Mouse (Mus musculus) WW6 (cell line): Measurements from ENCODE around the gene Ppp1r1a.

Experiments
- DNase-seq: peaks from one replicate; pipeline ENCODE4 v3.0.0-alpha.2; 2013; ENCODE audit warnings: low read depth, low spot score

Ppp1r1a gene

DNA sequence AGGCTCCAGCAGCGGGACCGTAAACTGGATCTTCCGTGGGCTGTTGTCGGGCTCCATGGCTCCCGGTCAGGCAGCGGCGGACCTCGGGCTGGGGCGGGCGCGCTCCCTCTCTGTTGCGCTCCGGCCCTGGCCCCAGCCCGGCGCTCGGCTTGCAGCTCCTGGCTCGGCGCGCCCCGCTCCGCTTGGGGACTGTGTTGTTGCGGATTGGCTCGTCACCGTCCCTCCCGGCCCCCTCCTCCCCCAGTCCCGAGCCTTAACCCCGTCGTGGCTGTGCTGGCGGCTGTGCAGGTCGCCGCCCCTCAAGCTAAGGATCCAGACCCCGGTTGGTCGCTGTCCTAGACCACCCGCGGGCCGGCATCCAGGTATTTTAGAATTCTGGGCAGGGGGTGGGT, at the start of gene Ppp1r1a:
Gene Ppp1r1a (minus strand): TSS at position 182 of the 392 bp plus-strand sequence.
- no peak for DNase-seq

GRCm38 (mm10) chr15:103585876-103586275, 48.1 kb upstream of the Ppp1r1a start:
- DNase-seq, result no peak

DNA sequence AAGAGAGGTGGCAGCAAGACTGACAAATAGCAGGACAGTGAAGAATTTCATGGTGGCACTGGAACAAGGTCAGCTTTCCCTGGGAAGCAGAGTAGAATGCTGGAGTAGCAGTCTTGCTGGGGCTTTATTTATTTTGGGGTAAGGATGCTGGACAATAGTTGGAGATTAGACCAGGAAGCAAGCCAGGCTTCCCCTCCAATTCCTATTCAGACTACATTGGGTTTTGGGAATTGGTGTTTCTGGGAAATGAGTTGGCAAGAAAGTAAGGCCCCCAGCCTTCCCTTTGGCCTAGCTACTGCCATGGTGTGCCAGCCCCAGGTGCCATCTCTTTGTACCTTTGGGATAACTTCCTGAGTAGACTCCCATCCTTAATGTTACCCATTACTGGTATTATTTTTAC, 27.2 kb upstream of the Ppp1r1a start, which contains the start of gene Glycam1:
Gene Glycam1 (minus strand): TSS at position 101 of the 400 bp plus-strand sequence.
- no peak for DNase-seq

DNA sequence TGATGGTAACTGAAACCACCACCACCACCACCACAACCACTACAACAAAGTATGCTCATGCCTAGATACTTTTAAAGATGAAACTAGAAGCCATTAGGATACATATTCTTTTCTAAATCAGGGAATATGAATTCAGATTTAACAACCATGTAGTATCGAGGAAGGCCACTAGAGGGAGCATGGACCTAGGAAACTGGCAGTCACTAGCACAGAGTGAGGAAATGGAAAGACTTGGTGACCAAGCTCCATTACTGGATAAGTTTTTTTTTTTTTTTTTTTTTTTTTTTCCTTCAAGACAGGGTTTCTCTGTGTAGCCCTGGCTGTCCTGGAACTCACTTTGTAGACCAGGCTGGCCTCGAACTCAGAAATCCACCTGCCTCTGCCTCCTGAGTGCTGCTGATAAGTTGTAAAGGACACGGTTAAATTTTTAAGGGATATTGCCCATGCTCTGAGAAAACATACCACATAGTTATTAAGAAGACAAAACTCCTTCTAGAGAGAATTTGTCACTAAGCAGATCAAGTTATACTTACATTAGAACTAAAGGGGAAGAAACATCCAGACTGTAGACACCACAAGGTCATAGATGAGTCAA, 14.4 kb upstream of the Ppp1r1a start:
- no peak for DNase-seq

DNA sequence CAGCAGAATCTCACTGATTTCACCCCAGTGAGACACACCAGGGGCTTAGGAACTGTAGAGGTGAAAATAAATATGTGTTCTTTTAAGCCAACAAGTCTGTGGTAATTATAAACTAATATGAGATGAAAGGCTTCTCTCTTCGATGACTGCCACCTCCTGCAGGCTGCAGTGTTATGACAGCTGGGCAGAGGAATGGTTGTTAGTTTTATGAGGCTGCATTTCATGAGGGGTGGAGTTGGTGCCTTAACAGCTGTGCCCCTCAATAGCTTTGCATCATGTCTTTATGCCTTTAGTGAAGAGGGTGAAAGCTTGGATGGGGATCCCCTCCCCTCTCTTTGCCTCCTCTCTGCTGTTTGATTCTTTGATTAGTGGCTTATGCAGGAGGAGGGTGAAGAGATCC, 13.2 kb upstream of the Ppp1r1a start:
- DNase-seq, result no peak

GRCm38 (mm10) chr15:103549475-103549874, 11.7 kb upstream of the Ppp1r1a start:
- no peak for DNase-seq

DNA sequence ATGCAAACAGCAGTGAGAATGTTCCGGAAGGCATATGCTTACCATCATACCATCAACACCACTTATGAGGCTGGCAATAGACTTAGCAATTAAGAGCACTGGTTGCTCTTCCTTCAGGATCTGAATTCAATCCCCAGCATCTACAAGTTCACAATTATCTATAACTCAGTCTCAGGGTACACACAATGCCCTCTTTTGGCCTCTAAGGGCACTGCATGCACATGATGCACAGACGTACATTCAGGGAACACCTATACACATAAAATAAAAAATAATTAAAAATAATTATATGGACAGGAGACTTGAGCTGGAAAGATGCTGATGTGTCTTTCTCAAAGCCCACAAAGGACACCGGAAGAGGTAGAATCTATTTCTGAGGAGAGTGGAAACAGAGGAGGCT, 10.2 kb upstream of the Ppp1r1a start:
- no peak for DNase-seq

GRCm38 (mm10) chr15:103542526-103542925, 4.7 kb upstream of the Ppp1r1a start:
- DNase-seq, result no peak

DNA sequence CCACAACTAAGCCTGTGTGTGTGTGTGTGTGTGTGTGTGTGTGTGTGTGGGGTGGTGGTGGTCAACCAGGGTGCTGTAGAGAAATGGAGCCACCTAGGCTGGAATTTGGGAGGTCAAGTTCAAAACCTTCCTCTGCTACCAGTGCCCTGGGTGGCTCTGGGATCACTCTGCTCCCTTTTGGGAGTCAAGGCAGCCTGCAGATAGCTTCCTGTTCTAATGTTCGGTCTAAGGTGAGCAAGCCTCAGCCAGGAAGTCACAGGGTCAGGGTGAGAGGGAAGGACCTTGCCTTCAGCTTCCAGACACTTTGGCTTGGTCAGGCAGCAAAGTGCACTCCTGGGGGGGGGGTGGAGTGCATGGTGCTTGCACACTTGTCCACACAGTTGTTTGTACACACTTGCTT, 2.8 kb upstream of the Ppp1r1a start:
- DNase-seq, result no peak

DNA sequence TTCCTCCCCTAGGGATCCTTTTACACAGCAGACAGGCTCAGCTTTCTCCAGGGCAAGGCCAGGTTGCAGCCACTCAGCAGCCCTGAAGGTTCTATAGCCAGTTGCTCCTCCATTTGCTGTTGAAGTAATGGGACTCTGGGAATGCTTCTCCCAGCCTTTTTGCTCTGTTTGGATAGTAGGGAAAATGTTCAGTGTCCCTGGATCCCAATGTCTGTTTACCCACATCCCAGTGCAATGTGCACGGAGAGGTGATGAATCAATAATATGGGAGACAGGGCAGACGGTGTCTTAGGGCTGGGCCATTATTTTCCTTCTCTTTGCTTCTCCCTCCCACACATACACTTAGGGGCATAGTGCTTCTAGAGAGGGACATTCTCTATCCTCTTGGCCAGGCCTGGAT, 1.5 kb upstream of the Ppp1r1a start:
- DNase-seq, result no peak

DNA sequence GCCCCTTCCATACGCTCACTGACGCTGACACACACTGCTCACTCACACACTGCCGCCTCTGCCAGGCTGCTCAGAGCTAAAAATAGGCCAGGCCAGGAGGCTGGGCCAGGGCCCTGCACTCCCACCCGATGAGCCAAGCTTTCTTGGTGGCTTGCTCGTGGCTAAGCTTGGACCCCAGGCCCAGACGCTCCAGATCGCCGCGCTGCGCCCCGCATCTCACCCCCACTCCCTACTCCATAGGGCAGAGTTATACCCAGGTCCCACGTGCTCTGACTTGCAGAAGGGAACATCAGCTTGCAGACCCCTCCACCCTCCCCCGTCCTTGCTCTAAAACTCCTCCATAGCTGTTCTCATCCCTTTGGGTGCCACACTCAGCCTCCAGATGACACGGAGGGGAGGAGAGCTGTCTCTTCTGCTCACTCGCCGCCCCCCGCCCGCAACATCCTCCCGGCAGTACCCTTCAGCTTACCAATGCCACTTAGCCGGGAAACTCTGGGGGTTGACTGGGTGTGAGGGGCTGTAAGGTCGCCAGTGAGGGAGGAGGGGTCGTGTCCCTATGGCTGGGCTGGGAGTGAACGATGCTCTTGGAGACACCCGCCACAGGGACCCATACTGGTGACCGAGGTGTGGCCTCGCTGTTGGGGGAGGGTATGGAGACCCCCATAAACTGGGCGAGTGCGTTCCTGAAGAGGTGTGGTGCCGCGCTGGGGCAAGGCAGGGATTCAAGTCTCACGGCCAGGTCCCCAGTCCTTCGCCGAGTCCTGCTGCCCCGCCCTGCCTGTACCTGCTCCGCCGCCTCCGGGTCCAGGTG, 587 bp downstream of the Ppp1r1a start:
- no peak for DNase-seq

DNA sequence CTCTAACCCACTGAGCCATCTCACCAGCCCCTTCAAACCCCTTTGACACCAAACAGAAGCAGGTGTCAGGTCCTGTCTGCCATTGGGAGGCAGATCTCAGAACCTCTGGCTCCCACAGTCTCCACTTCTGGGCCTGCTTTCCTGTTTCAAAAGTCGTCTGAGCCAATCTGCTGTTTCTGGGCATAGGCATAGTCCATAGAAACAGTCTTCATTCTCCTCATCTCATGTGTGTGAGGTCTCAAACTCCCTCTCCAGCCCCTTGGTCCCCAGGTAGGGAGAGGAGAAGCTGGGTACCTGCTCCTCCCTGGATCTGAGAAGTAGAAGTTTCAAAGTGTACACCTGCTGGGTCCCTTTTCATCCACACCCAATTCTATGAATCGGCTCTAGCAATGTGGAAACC, 1.3 kb downstream of the Ppp1r1a start:
- no peak for DNase-seq

GRCm38 (mm10) chr15:103535786-103536185, 2.0 kb downstream of the Ppp1r1a start:
- DNase-seq, result no peak

- no peak for DNase-seq
These were observed 2.8 kb downstream of the Ppp1r1a start for GRCm38 (mm10) chr15:103535030-103535429.

- no peak for DNase-seq
These were observed 3.7 kb downstream of the Ppp1r1a start for GRCm38 (mm10) chr15:103534054-103534620.

DNA sequence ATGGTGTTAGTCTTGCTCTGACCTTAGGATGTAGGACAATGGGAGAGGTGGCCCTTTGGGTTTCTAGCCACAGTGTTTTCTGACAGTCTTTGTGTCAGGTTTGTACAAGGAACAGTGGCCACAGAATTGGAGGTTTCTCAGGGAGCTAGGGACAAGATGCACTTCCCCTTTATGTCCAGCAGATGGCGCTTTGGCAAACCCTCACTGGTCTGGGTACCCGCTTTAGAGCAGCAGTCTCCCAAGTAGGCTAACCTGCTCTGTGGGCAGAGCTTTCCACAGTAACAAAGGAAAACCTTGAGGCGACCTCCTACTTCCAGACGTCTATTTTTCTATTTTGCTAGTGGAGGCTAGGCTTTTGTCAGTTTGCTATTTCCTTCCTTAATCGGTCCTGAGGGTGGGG, 7.4 kb downstream of the Ppp1r1a start:
- no peak for DNase-seq

- DNase-seq, result no peak
These were observed 14.6 kb downstream of the Ppp1r1a start for GRCm38 (mm10) chr15:103523156-103523555.

DNA sequence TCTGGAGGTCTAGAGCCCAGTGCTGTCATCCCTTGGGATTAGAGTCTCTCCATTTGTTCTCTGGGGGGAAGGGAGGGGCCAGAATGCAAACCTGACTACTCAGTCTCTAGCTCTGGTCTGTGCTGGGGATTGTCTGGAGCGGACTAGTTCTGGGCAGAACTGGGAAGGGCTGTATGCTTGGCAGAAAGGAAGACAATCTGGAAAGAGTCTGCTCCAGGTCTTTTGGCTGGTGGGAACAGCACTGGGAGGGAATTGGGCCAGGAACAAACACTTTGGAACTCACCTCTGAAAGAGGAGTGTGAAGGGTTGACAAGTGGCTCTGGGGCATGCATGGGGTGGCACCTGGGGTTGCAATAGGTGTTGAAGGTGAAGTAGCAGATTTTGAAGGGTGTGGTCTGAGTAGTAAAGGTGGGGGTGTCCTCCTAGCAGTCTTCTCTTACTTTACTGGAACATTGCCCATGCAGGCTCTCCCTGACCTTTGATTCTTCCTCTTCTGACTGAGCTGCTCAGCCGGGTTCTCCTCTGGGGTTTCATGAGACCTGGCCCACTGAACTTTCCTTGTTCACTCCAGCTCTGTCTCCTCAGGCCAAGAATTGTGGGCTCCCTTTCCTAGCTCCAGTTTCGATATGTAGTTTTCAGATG, 15.2 kb downstream of the Ppp1r1a start:
- no peak for DNase-seq

GRCm38 (mm10) chr15:103519386-103520378, 18.1 kb downstream of the Ppp1r1a start:
- DNase-seq, result peak; percentile 66

GRCm38 (mm10) chr15:103518600-103519385, 19.0 kb downstream of the Ppp1r1a start:
- no peak for DNase-seq
